Mouse (Mus musculus) left cerebral cortex, postnatal 25 days (tissue): ENCODE results near the gene Opcml. TPM values are rescaled to one million over a fixed set of nuclear protein-coding genes. Genes with fewer than 3 reads are reported as not detected.

ENCODE experiments used
- DNase-seq, 2 experiments: peaks; one replicate each; pipeline ENCODE4 v3.0.0; 2022; ENCODE audit warnings: low spot score in 2 of 2, mixed read lengths in 1 of 2
- intact Hi-C: fragments of 180-260 bp; cut with DNase I; formaldehyde crosslinking; loops from one replicate; pipeline ENCODE4 v1.15.1; 2025
- total RNA-seq, 2 experiments: library from RNA; stranded (reverse); gene quantifications; 2 replicates each; pipeline ENCODE4 v1.2.3; 2021

Gene Opcml
- 100 to 1,000 TPM; 272 to 283 TPM for total RNA-seq

DNA sequence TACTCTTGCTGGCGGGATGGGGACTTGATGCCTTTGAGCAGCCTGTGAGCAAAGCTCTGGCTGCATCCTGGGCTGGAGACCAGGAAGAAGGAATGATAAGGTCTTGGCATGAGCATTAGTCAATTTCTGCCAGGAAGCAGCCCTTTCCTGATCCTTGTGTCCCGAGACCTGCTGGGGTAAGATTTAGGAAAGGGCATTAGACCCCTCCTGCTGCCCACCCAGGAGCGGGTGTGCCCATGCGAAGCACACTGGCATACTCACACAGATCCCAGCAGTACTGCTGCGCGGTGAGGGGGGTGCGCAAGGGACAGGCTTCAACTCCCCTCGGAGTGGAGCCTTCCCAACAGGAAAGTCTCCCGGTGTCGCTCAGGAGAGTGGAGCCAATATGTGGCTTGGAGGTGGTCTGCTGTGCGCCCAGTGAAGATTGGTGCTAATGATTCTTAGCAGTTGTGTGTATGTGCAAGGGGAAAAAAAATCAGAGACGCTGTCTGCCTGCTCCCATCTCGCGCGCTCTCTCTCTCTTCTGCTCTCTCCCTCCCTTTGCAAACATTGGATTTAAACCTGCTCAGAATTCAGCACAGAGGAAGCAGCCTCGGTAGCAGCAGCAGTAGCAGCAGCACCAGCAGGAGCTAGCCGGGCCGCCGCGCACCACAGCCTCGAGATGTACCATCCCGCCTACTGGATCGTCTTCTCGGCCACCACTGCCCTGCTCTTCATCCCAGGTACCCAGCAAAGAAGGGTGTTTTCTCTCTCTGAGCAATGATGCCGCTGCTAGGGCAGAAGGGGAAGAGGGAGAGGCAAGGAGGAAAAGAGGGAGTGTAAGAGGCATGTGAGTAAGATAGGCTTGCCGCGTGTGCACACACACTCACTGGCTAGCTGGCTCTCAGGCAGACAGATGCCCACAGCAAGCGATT lies at the start of gene Opcml:
TSS of gene Opcml (plus strand) at position 51 of the 914 bp plus-strand sequence.
- intact Hi-C loops = loop anchor here (2.0 to 10.0 kb wide), 4 partner anchors 62 to 456 kb away; no protein-coding TSS in a partner anchor
- DNase-seq = peak; percentile 74 to 83

DNA sequence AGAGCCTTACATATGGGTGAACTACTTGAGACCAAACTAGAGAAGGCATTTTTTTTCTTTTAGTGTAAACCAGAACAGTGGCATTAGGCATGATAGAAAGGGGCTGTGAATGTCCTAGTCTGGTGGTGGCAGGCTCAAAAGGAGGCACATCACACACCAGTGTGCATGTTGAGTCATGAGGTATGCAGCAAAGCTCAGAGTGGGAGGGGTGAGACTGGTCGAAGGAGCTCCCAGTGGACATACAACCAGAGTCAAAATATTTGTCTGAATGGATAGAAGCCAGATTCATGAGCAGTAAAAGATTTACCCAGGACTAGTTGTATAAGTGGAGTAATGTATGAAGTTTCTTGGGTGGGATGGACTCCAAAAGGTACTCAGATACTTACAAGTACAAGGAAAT lies 31.9 kb upstream of the Opcml start:
- intact Hi-C loops = no loop called here
- DNase-seq = no peak

DNA sequence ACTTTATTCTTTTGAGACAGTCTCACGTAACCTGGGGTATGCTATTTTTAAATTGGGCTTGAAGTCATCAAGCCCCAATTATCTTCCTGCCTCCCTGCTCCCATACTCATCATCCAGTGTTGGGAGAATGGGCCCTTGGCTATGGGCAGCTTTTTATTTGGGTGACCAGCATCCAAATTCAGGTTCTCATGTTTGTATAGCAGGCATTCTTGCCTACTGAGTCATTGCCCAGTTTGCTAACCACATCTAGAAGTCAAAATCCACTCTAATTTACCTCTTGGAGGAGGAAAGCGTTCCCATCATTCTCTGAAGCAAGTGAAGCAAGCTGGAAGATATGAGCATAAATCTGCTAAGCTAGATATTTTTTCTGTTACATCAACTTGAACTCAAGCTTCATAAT lies 29.4 kb upstream of the Opcml start:
- intact Hi-C loops = loop anchor here (10.0 kb wide), 1 partner anchor 206 kb away; no protein-coding TSS in a partner anchor
- no peak for DNase-seq

DNA sequence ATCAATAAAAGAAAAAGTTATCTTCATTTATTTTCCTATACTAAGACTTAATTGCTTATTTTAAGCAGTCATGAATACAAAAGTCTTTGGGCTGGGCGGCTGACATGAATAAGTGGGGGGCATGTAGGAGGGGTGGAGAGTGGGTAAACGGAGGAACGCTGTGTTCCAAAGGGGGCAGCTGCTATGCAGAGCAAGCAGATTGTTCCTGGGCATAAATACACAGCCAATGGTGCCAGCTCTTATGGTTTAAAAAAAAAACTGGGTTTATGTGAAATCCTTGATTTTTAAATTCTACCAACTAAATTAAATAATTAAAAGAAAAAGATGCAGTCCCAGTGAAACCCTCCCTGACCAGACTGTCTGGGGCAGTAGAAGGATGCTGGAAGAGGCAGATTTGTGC lies 24.1 kb upstream of the Opcml start:
- intact Hi-C loops = loop anchor here (2.0 to 10.0 kb wide), 4 partner anchors 38 to 256 kb away; no protein-coding TSS in a partner anchor
- peak; percentile 21 to 66 for DNase-seq

DNA sequence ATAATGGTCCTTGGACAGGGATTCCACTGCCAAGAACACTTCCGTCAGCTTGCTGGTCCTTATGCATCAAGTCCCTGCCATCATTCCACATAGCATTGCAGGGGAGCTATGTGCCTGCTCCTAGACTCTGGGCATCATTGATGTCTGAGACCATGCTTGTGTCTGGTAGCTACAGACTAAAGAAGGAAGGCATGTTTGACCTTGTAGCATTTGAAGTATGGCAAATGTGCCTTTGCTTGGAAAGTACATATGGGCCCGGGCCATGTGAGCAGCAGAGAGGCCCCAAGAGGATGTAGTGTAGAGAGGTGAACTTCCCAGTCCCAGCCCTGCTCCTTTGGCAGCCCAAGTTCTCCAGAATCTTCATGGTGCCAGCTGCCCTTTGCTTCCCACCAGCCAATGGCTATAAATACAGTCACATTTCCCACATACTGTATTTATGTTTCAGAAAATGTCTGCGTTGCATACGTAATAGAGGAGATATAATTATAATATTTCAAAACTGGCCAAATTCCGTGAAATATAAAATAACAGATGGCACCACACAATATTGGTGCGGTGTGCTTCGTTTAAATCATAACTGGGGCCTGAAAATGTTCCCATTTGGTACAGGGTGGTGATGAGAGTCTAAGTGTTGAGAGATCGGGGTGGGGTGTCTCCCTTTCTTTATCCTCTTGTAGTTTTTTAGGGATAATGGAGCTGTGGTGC lies 23.2 kb upstream of the Opcml start:
- peak; percentile 26 to 73 for DNase-seq
- intact Hi-C loops = loop anchor here (2.0 to 10.0 kb wide), 4 partner anchors 39 to 257 kb away; no protein-coding TSS in a partner anchor

DNA sequence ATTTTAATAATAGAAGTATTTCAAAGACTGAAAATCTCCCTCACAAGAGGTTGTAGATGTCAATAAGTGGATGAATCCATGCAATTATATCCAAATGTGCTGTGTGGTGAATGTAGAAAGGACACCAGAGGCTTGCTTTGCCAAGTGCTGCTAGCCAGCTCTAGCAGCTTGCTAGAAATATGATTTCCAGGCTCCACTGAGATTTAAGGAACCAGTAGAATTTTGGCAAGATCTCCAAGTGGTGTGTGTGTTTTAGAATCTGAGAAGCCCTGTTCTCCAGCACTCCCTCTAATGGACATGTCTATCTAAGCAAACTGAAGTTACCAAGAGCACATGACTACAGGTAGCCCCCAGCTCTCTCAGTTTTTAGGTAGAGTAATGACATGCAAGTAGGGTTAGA lies 21.8 kb upstream of the Opcml start:
- intact Hi-C loops = loop anchor here (10.0 kb wide), 1 partner anchor 214 kb away; no protein-coding TSS in a partner anchor
- peak in 1 of 2 experiments; percentile 54 for DNase-seq

DNA sequence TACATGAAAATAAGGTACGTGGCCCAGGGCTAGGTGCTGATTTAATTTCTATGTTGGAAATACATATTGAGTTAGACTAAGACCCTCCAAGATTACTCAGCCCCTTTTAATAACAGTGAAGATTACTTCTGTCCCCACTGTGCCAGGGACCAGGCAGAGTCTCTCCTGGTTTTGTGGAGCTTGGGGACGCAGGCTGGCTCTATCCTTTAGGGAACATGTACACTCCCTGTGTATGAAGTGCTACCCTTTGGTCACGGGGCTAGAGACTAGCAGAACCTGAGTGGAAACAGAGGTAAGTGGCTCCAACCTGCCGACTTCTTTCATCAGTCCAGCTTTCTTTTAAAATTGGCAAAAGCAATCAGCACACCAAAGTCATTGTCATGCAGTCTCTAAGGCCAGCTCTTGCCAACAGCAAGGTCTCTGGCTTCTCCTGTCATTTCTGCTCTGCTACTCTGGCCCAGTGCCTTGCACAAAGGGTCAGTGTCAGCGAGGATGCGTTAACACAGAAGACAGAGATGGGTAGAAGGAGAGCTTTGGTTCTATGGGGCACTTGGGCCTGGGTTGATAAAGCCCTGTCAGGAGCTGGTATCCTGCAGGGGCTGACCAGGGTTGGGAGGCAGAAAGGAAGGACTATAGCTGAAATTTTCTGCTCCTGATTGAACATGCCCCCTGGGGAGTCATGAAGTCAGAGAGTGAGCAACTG lies 9.1 kb upstream of the Opcml start:
- no peak for DNase-seq
- intact Hi-C loops = no loop called here

DNA sequence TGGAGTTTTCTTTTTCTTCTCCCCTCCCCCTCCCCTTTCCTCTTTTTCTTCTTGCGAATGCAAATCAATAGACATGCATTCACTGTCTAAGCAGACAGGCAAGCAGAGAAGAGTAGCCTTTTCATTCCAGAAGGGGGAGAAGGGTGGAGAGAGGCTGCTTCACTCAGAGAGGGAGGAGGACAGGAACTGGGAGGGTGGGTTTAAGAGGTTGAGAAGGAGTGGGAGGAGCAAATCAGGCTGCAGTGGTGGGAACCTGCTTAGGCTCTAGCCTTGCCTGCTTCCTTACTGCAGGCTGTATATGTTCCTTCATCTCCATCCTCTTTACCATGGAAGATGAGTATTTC lies 8.6 kb upstream of the Opcml start:
- DNase-seq = no peak

DNA sequence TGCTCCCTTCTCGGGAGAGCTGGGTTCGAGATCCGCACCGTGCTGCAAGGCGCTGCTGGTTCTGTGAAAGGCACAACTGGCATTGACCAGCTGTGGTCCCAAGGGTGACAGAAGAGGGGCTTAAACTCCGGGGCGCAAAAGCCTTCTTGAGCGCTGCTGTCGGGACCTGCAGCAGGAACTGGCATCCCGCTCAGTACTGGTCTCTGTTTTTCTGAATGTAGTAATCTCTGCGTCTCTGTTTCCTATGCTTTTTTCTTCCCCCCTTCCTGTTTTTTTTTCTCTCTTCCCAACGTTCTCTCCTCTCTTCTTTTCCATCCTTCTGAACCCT lies 1.0 kb downstream of the Opcml start:
- no peak for DNase-seq
- intact Hi-C loops = loop anchor here (2.0 to 10.0 kb wide), 4 partner anchors 63 to 456 kb away; no protein-coding TSS in a partner anchor

More for the DNA sequence above, 8.6 kb upstream of the Opcml start:
- intact Hi-C loops = no loop called here

DNA sequence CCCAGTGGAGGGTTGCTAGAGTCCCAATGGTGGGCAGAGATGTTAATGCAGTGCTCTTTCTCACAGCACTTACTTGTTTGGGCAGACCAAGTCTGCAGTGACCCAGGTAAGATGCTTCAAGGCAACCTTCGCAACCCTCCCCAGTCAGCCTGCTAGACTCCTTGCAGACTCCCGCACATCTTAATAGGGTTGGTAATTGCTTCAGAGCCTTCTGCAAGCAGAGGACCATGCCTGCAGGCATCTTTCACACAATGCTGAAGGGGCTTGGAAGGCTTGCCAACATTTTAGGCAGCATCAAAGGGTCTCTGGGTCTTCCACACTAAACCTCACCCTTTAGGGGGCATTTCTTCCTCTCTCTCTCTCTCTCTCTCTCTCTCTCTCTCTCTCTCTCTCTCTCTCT lies 1.7 kb downstream of the Opcml start:
- intact Hi-C loops = loop anchor here (5.0 to 10.0 kb wide), 3 partner anchors 175 to 455 kb away; no protein-coding TSS in a partner anchor
- DNase-seq = peak; percentile 26 to 28

DNA sequence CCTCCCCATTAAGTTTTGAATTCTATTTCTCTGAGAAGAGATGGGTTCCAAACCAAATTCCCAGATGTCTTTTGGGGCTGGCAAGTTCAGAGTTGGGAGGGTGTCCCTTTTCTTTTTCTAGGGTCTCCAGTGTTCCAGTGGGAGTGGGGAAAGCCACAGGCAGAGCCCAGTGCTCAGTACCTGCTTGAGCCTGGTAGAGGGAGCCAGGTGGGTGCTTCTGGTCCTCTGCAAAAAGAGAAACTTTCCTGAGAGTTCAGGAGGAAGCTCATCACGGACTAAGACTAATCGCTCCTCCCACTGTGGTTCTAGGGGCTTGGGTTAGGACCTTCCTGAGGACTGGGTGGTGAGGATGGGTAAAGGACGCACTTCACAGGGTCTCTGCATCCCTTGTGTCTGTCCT lies 2.4 kb downstream of the Opcml start:
- no peak for DNase-seq
- intact Hi-C loops = loop anchor here (5.0 to 10.0 kb wide), 3 partner anchors 174 to 454 kb away; no protein-coding TSS in a partner anchor

DNA sequence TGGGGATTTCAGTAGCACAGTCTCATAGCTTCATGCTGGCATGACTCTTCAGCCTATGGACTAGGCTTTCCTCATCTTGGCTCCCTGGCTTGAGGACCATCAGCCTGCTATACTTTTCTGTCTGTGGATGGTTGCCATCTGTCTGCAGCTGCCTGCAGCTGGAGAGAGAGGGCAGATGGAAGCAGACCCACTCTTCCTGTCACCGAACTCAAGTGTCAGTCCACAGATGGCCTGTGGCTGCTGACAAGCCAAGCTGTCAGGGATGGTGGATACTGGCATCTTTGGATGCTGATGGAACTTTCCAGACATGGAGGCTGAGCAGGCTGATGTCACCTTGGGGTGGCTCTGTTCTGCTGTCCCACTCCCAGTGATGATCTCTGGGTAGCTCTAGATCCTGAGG lies 6.0 kb downstream of the Opcml start:
- no peak for DNase-seq
- intact Hi-C loops = loop anchor here (10.0 kb wide), 1 partner anchor 368 kb away; no protein-coding TSS in a partner anchor

DNA sequence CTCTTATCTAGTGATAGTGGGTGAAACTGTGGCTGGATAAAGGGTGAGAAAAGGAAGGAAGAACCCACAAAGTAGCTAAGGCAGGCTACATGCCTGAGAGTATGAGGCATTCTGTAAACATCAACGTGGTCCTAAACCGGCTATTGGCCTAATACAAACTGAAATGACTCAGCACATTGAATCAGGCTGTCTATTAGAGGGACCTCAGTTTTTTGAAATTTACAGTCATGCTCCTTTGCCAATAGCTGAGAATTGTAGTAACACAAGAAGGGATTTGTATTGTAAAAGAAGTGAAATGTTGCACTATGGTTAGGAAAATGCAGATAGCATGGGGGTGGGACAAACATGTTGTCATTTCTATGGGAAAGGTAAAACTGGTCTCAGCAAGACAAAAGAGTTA lies 10.4 kb downstream of the Opcml start:
- no peak for DNase-seq
- intact Hi-C loops = no loop called here

DNA sequence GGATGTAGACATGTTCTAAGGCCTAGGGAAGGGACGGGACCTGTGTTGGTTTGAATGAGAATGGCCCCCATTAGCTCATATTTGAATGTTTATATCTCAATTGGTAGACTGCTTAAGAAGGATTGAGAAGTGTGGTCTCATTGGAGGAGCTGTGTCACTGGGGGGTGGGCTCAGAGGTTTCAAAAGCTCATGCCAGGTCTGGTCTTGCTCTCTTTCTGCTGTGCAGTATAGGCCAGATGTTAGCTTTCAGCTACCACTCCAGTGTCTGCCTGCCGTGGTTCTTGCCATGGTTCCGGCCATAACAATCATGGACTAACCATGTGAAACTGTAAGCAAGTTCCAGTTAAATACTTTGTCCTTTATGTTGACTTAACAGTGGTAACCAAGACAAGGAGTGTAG lies 11.2 kb downstream of the Opcml start:
- no peak for DNase-seq

DNA sequence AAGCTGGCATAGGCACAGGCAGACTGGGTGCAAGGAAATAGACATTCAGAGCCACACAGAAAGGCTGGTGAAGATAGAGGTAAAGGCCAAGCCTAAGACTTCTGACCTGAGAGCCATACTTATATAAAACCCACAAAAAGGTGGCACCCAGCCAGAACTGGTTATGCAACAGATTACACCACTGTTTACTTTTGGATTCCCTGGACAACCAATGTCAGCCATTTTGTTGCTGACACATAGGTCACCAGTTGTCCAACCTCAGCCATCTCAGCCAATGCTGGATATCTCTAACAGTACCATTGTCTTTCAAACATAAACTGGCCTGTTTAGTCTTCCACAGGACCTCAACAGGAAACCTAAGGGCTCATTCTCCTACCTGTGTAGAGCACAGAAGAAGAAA lies 11.8 kb downstream of the Opcml start:
- DNase-seq = no peak
- intact Hi-C loops = no loop called here

More for the DNA sequence above, 11.2 kb downstream of the Opcml start:
- intact Hi-C loops = no loop called here

DNA sequence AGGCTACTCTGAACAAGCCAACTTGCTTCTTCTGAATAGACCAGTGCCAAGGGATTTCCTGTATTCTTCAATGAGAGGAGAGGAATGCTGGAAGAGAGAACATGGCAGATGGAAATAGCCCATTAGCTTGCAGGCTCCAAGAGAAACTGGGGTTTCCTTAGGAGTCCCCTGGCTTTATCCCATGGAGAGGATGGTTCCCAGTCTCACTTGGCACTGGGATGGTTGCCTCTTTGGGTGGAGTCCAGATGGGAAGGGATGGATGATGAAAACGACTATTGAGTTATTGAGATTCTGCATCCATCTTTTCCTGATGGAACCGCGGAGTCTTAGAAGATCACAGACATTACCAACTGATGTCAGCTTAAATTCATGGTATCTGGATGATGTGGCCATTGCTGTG lies 13.9 kb downstream of the Opcml start:
- no peak for DNase-seq
- intact Hi-C loops = no loop called here

DNA sequence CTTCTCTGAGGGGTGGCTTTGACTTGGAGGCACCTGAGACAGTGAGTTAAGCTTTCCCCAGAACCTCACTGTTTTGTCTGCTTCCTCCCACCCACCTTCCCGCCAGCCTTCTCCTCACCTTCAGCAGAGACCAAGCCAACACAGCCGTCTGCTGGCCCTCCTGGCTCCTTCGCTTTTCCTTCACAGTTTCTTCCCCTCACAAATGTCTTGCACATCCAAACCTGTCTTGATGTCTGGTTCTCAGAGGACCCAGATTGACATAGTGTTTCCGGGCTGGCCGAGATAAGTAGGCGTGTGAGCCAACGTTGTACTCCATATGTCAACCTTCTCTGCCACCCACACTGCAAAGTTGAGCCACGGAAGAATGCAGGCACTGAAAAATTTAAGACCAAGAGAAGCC lies 19.2 kb downstream of the Opcml start:
- DNase-seq = peak; percentile 20 to 85
- intact Hi-C loops = no loop called here

DNA sequence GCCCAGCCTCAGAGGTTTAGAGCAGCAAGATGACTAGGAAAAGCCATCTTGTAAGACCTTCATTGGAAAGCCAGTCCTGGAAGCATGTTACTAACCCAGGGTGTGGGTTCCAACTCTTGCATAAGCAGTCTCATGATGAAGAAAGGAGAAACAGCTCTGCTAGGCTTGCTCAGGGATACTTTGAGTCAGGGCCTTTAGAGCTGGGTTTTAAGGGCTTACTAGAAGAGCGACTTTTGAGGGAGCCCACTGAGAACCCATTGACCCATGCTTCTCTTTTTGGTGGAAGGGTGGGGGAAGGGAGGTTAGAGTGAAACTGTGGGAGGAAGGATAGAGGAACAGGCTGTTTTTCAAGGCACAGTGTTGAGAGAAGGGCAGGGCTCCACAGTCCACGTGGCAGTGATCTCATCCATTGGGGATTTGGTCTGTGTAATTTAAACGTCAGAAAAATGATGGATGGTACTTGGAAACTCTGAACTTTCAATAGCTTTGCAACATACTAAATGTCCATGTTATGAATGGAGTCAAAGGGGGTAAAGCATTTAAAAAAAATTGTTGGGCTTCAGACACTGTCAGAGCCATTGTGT lies 22.7 kb downstream of the Opcml start:
- intact Hi-C loops = no loop called here
- DNase-seq = no peak

DNA sequence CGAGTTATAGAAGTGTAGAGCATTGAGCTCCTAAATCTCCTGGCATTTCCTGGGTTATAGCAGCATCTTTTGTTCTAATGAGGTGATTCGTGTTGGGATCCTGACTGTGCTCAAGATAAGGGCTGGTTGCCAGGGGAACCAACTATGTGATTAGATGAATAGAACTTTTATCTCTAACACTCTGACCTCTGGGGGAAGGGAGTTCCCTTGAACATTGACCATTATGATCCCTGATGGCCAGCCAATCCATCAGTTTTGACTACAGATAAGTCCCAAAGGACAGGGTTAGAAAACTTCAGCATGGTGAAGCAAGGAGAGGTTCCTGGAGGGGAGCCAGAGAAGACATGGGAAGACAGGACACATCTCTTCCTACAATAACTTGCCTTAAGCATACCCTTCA lies 23.6 kb downstream of the Opcml start:
- DNase-seq = no peak
- intact Hi-C loops = no loop called here
